Mouse (Mus musculus): ENCODE data around the gene Fsip1.

Fsip1 gene

DNA sequence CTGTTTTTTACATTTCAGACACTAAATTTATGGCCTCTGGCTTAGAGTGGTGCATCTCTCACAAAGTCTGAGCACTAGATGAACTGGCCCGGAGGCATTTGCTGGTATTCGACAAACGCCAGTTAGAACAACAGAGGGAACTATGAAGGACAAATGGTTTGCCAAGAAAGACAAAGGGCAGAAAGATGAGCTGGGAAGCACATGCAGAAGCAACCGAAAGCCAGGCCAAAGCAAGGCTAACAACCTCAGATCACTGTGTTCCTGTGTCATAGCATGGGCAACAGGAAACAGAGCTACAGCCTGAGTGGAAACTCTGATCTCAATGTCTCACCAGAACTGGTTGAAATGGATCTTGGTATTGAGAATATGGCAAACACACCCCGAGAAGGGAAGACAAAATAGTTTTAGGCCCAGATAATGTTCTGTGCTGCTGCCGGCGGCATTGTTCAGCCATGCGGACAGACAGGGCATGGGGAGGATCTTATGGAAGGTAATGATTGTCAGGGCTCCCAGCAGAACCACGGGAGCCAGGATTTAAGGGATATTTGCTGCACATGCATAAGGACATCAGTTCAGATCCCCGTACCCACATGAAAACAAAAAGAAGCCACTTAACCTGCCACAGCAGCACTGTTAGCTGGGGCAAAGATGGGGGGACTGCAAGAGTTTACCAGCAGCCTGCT lies 169.6 kb downstream of the Fsip1 start:
- no peak for DNase-seq (ENCODE audit: low spot score)

DNA sequence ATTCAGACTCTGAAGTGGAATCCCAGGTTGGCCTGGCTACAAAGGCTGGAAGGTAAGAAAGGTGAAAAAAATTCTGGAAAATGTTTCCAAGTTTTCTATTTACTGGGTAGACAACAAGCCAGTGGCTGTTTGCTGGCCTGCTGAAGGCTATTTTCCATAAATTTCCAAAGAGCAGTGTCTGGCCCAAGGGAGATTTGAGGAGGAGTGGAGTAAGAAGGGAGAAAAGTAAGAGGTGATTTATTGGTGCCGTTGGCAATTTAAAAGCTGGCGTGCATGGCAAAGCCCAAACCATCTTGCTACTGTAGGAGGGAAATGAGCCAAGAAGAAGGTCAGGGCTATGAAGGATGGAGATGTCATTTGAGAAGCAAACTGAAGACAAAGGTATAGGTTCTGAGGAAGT lies 171.1 kb downstream of the Fsip1 start:
- no peak for DNase-seq (ENCODE audit: low spot score)

DNA sequence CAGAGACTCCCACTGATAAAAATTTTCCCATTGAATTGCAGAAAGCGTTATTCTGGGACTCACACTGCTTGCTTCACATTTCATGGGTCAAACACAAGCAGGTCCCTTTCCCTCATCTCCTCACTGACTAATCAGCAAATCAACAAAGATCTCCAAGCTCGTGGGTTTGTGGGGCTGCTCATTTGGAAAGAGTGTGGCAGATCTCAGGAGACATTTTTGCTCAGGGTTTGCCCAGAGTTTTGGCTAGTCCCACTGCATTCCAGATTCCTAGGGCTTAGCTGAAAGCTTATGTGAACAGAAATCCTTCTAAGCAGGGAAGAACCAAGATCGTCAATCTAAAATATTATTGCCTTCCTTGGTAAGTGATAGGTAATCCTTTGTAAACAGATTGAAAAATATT lies 172.1 kb downstream of the Fsip1 start:
- DNase-seq (ENCODE audit: low spot score): no peak

DNA sequence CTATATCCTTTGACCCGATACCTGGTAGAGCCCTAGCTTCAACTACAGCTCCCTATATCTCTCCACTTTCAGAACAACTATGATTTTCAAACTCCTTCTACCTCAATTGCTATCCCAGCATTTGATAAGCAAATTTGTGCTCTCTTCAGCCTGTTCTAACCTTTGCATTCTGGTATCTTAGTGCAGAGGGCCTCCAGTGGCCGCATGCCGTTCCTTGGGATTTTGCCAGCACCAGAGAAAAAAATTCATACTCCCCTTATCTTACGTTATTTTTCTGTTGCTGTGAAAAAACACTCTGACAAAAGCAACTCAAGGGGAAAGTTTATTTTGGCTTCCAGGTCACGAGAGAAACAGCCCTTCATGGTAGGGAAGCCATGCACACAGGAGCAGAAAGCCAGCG lies 173.1 kb downstream of the Fsip1 start:
- DNase-seq (ENCODE audit: low spot score): no peak

DNA sequence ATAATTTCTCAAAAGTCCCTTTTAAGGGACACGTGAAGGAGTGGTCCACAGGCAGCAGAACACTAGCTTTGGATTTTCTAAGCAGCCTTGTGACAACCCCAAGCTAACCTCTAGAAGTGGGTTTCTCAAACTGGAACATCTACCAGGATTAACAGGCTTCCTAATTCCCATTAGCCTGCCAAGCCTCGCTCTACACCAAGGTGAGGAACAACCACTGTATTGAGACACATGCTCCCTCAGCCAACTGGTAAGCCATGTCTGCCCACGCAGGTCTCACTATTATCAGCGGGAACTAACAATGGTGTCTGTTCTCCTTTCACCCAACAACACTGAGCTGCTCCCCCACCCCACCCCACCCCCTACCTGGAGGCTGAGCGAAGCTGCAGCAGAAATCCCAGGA lies 175.2 kb downstream of the Fsip1 start:
- DNase-seq (ENCODE audit: low spot score): no peak
